Mouse (Mus musculus): Measurements from ENCODE around the gene Pcbp2.

Gene Pcbp2

DNA sequence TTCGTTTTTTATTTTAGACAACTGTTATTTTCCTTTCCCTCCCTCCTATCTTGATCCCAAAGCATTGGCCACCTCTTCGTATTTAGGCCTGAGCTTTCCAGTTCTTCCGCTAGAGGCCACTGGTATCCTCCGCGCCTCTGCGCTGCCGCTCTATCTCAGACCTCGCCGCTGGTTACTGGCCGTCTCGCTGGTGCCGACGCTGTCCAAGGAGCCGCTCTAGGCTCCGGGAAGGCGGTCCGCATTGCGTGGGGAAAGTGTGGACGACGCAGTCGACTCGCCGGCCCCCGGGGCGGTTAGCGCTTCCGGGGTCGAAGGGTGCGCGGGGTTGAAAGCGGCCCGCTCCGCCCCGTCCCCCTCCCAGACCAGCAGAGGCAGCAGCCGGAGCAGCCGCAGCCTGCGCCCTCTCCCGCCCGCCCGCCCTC, at the start of gene Pcbp2:
TSS of gene Pcbp2 (plus strand) at position 357 of the 422 bp plus-strand sequence.
- DNase-seq (ENCODE audit: low spot score in 2 of 2) = peak; percentile 96 to 97

DNA sequence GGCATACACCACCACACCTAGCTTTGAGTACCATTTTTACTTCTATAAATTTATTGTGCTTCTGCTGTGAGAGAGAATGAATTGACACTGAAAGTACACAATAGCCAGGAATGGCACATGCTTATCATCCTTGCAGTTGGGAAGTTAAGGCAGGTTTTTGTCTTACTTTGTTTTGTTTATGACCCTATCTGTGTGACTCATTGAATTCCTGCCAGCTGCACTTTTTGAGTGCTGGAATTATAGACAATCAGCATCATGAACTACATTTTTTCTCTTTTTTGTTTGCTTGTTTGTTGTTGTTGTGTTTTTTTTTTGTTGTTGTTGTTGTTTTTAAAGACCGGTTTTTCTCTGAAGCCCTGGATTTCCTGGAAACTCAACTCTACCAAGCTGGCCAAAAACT, 49.4 kb upstream of the Pcbp2 start:
- no peak for DNase-seq (ENCODE audit: low spot score in 2 of 2)

DNA sequence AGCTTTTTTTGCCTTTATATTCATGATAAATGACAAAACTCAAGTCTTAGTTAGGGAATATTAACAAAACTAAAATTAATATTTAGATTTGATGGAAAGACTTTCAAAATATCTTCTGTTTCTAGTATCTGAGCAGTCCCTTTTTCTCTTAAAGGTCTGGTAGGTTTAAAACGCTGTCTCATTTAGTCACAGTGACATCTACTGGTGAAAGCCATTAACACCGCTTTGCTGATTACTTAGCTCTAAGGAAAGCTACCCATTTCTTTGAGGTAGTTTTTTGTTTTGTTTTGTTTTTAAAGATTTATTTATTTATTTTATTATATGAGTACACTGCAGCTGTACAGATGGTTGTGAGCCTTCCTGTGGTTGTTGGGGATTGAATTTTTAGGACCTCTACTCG, 48.9 kb upstream of the Pcbp2 start:
- peak in 1 of 2 experiments; percentile 64 for DNase-seq (ENCODE audit: low spot score in 2 of 2)

DNA sequence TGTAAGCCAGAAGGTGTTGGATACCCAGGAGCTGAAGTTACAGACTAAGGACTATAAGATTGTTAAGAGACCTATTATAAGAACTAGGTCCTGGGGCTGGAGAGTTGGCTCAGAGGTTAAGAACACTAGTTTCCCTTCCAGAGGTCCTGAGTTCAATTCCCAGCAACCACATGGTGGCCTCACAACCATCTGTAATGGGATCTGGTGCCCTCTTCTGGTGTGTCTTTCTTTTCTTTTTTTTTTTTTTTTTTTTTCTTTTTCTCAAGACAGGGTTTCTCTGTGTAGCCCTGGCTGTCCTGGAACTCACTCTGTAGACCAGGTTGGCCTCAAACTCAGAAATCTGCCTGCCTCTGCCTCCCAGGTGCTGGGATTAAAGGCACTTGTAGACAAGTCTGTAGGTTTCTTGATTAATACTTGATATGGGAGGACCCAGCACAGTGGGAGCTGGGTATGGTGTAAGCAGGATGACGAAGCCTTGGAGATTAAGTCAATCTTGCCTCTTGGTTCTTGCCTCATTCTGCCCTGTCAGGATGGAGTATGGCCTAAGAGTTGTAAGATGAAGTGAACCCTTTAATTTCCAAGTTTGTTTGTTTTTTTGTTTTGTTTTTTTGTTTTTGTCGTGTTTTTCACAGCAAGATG, 46.6 kb upstream of the Pcbp2 start:
- DNase-seq (ENCODE audit: low spot score in 2 of 2) = no peak

DNA sequence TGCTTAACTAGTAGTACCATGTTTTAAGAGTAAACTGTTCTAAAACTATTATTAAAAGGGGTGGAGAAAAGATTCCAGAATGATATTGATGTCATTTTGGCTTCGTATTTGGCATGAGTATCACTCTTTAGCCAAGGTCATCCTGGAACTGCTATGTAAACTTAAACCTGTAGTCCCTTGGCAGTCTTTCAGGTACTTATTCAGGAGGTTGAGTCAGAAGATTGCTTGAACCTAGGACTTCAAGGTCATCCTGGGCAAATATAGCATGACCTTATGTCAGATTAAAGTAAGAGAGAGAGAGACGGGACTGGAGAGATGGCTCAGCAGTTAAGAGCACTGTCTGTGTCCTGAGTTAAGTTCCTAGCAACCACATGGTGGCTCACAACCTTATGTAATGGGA, 45.7 kb upstream of the Pcbp2 start:
- DNase-seq (ENCODE audit: low spot score in 2 of 2) = no peak

DNA sequence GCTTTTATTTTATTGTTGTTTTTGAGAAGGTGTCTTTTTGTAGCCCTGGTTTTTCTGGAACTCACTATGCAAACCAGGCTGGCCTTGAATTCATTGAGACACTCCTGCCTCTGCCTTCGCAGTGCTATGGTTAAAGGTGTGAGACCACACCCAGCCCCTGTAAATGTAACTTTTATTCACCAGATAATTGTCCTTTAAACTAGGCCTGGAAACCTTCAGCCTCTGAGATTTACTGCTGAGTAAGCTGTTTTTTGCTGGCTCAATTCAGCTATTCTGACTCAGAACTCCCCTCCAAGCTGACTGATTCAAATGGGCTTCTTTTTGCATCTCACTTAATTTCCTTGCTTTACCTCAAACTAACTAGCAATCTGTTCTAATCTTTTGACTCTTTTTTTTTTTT, 43.4 kb upstream of the Pcbp2 start:
- DNase-seq (ENCODE audit: low spot score in 2 of 2) = no peak

DNA sequence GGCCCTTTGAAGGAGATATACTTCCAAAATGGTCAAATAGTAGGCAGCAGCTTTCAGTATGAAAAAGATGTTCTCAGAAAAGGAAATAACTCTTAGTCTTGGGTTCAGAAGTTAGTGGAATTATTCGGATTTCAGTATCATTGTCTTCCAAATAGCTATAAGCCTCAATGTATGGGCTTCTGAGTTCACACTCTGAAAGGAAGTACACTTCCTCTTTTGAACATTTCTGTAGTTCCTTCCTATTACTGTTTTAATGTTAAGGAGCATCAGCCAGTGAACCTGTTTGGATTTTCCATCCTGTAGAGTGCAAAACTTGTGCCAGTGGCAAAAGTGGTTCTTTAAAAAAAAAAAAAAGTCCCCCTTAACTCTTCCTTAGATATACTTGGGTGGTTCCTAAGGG, 38.3 kb upstream of the Pcbp2 start:
- no peak for DNase-seq (ENCODE audit: low spot score in 2 of 2)

DNA sequence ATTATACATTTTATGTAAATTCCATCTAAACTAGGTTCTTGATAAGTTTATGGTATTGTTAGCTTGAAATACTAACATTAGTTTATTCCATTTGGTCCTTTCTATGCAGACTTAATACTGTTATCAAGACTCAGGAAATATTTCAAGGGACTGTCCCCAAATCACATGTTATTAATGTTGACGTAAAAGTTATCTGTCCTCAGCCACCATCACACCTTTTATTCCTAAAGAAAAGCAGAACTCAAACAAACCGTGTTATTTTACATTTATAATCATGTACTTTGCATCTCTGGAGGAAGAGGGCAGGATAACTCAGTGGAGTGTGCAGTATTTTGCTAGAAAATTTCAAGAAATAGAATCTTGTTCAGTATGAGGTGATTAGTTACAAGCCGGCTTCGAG, 37.2 kb upstream of the Pcbp2 start:
- no peak for DNase-seq (ENCODE audit: low spot score in 2 of 2)

DNA sequence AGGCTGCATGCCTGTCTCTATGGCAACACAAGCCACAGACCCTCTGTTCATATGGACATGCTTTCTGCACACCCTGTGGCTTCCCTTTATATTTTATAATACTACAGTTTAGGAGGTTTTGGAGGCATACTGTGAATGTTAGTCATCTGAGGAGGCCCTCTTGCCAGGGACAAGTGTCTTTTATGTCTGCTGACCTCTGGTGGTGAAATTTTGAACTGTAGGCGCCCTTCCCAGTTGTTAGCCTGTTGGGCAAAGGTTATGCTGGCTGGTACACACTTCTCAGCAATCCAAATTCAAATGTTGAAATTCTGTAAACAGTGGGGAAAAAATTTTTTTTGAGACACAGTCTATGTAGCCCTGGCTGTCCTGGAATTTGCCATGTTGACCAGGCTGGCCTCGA, 27.8 kb upstream of the Pcbp2 start:
- peak; percentile 83 to 90 for DNase-seq (ENCODE audit: low spot score in 2 of 2)

DNA sequence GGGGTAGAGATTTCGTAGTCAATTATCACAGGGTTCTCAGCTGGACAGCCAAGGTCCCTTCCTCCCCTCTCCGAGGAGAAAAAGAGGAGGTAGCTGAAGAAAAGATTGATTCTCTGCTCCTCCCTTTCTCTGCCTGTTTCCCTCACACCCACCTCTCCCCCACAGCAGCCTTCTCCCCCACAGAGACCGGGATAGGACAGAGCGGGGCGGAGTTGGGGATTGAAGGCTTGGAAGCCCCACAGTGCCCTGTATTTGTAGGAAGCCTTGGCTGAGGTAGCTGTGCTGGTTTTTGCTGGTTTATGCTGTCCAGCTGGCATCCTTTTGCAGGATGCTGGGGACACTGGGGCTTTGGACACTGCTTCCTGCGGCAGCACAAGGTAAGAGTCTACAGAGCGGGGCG, 25.2 kb upstream of the Pcbp2 start, which contains the start of gene Amhr2:
TSS of gene Amhr2 (plus strand) at position 222 of the 400 bp plus-strand sequence.
- DNase-seq (ENCODE audit: low spot score in 2 of 2) = no peak

DNA sequence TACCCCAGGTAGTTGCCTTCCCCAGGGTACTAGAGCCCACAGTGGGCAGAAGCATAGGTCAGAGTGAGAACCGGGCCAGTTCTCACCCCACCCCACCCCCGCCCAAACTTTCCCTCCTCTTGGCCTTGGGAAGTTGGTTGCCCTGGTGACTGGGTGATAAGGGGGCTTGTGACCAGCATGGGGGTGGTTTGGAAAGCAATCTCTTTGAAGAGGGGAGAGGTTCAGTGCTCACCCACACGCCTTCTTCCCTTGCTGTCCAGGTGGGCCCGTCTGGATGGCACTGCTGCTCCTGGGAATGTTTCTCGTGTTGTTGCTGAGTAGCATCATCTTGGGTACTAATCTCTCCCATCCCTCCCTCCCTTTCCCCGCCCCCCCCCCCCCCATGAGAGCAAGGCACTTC, 23.9 kb upstream of the Pcbp2 start:
- no peak for DNase-seq (ENCODE audit: low spot score in 2 of 2)

DNA sequence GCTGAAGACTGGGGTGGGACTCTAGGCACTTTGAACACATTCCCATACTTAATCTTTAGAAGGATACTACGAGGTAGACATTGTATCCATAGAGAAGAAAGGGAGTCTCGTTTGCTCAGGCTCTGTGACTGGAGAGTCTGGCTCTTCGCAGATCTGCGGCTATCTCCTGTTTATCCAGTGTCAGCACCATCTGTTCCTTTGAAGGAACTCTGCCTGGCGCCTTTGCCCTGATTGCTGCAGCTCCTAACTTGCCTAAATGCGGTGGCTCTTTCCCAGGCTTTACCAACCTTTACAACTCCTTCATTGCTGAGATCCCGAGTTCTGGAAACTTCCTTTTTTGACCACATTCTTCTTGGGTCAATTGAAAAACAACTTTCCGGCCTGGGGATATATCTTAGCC, 21.0 kb upstream of the Pcbp2 start:
- no peak for DNase-seq (ENCODE audit: low spot score in 2 of 2)

DNA sequence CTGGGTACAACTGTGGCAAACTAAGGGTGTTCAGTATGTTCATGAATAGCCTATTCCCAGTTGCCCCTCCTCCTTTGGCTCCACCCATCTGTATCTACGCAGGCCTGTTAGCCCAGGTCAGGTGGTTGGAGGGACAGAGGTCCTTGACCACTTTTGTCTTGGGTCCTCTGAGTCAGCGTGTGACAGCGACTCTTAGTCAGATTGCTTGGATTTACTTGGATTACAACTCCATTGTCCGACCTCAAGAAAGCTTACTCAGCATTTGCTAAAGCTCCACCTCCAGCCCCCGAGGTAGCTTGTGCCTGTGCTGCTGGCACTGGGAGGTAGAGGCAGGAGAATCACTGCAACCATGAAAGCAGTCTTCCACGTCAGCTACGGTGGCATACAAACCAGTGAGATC, 19.4 kb upstream of the Pcbp2 start:
- DNase-seq (ENCODE audit: low spot score in 2 of 2) = no peak

DNA sequence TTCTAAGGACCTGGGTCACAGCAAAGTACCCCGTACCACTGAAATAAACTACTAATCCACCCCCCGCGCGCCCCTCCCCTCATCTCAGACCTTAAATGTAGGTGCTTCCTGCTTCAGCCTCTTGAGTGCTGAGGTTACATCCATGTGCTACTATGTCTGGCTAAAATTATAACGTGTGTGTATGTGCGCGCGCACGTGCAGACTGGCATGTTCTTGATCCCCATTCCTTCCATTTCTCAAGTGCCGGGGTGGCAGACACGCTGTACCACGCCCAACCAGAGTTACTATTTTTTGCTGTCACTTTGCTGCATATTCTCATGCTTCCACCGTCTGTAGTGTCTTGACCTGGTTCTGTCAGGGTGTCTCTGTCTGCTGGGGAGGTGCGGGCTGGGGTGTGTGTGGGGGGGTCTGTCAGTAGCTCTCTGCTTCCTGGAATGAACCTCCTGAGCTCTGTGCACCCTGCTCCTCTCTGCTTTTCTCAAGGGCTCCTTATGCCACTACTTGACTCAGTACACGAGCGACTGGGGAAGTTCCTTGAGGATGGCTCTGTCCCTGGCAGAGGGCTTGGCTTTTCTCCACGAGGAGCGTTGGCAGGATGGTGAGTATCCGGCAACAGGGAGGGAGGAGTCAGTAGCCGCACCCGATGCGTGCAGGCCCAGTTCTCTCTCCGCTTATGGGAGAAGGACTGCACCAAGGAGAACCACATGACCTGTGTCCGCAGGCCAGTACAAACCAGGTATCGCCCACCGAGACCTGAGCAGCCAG, 18.5 kb upstream of the Pcbp2 start:
- DNase-seq (ENCODE audit: low spot score in 2 of 2) = no peak

DNA sequence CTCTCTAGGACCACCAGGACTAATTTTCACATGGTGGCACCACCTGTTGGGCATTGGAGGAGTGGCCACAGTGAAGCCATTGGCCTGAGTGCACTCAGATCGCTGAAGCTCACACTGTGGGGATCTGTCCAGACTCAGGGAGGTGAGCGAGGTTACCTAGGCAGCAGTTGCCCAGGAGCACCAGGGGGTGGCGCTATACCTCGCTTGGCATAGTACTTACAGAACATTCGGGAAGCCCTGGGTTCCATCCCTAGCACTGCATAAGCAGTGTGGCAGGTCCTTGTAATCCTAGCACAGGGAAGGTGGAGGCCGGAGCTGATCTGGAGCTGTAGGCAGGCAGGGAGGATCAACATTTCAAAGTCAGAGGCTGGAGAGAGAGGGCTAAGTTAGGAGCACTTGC, 14.3 kb upstream of the Pcbp2 start:
- no peak for DNase-seq (ENCODE audit: low spot score in 2 of 2)

DNA sequence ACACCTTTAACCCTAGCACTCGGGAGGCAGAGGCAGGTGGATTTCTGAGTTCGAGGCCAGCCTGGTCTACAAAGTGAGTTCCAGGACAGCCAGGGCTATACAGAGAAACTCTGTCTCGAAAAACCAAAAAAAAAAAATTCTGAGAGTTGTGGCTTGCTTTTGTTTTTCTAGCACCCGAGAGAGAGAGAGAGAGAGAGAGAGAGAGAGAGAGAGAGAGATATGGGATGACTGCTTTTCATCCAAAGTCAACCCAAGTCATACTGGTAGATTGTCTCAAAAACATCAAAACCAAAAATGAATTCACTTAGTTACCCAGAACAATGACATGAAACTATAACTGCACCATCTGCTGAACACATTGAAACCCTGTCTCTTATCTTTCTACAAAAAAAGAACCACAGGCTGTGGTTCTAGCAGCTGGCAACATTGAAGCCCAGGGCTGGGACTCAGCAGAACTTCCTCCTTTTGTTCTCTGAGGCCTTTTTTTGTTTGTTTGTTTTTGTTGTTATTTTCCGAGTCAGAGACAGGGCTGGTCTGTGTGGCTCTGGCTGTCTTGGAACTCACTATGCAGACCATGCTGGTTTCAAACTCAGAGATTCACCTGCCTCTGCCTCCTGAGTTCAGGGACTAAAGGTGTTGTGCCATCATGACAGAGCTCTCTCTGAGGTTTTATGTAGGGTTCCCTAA, 12.1 kb upstream of the Pcbp2 start:
- DNase-seq (ENCODE audit: low spot score in 2 of 2) = no peak

DNA sequence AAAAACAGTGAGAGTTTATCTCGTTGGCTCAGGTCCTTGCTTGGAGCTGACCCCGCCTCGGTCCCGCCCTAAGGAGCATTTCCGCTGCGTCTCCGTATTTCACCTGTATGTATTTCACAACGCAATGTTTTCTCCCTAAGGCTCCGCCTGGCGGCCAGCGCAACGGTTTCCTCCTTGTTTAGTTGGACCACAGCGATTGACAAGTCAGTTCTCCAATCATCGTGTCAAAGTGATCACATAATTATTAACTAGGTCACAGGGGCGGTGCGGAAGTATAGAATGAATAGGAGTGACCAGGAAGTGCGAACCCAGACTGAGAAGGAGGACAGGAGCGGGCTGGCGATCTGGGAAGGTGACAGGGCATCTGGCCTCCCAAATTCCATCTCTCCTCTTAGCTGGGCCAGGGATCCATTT, 11.4 kb upstream of the Pcbp2 start, which contains the start of gene Prr13:
TSS of gene Prr13 (plus strand) at position 125 of the 414 bp plus-strand sequence.
- DNase-seq (ENCODE audit: low spot score in 2 of 2) = peak; percentile 87 to 94

DNA sequence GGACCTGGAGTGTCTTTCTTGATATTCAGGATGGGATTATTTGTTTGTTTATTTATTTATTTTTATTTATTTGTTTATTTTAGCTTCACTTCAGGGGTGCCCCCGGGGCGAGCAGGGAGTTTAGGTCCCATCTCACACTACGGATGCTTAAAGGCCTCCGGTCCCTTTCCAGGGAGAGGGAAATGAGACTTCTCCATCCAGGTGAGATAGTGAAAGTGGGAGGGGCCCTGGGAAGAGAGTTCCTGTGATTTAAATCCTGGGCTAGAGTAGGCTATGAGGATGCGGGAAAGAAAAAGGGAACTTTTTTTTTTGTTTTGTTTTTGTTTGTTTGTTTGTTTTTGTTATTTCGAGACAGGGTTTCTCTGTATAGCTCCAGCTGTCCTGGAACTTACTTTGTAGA, 11.0 kb upstream of the Pcbp2 start:
- no peak for DNase-seq (ENCODE audit: low spot score in 2 of 2)

DNA sequence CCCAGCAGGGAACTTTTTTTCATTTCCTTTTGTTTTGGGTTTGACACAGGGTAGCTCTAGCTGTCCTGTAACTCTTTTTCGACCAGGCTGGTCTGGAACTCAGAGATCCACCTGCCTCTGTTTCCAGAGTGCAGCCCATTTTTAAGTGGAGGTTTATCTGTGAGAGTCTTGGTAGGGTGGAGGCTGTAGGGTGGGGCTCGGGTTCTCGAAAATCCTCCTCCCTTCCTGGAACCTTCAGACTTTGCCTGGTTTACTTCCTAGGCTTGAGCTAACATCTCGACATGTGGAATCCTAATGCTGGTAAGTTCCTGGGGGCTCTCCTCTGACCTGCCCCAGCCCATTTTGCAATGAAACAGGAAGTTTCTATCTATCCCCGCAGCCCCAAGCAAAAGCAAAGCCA, 10.5 kb upstream of the Pcbp2 start:
- DNase-seq (ENCODE audit: low spot score in 2 of 2) = no peak

DNA sequence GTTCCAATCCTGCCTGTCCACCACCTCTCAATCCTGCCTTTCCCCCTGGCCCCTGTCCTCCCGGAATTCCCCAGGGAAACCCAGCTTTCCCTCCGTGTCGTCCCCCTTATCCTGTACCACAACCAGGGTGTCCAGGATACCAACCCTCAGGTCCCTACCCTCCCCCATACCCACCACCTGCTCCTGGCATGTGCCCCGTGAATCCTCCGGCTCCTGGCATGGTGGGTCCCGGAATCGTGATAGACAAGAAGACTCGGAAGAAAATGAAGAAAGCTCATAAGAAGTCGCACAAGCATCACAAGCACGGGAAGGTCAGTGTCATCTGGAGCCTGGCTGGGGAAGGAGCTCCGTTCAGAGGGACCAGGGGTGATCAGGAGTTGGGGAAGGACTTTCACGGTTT, 9.9 kb upstream of the Pcbp2 start:
- no peak for DNase-seq (ENCODE audit: low spot score in 2 of 2)

DNA sequence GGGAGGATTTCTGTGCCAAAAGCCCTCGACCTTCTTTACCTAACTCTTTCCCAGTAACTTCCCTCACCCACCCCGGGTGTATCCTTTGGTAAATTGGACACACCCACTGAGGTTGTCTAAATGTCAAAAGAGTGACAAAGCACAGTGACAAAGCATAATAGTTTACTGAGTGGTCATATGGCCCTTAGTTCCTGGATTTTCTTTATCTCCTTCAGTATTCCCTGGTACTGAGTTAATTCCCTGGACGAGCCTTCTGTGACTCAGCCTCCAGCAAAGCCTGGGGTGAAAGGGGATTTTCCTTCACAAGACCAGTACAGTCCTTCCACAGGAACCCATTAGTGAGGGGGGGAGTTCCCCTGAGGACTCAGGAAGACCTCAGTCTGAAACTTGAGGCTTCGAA, 9.4 kb upstream of the Pcbp2 start:
- DNase-seq (ENCODE audit: low spot score in 2 of 2) = no peak

DNA sequence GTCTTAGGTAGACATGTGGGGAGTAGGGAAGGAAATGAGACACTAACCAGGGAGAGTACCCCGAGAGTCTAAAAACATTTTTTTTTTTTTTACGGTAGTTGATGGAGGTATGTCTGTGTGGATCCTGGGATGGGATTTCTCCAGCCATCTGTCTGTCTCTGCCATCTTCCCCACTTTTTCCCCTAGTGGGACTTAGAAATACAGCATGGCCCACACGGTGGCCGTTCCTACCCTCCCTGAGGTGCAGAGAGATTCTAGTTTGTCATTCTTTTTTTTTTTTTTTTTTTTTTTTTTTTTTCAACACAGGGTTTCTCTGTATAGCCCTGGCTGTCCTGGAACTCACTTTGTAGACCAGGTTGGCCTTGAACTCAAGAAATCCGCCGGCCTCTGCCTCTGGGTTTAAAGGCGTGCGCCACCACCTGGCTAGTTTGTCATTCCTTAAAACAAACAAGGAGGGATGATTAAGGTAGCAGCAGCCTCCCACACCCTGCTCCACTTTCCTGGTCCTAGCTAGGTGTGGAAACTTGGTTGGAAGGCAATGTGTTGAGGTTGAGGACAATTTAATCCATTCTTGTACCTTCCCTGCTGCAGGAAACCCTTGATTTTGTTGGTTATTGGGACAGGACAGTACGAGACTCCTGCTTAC, 8.8 kb upstream of the Pcbp2 start:
- no peak for DNase-seq (ENCODE audit: low spot score in 2 of 2)

All from frontal cortex, postnatal 36 days (tissue).